Mouse (Mus musculus): ENCODE data around the gene Micall2.
A peak's percentile ranks its signal among the peaks of the same experiment; 100 is the strongest.

- TF ChIP-seq CTCF (IDR thresholded peaks at IDR 0.05; ENCODE audit: low read depth, low read length) (peak; percentile 90), POLR2A (IDR thresholded peaks at IDR 0.05; ENCODE audit: insufficient read depth, low read length) (no peak), EP300 (IDR thresholded peaks at IDR 0.05; ENCODE audit: insufficient read depth, low read depth, low read length) (no peak)
These were observed 67.6 kb downstream of the Micall2 start for GRCm38 (mm10) chr5:139668494-139668893.
